Mouse (Mus musculus) cerebellum, adult 2 months (tissue): ENCODE measurements around the gene Msl3.

ENCODE experiments used
- CTCF ChIP-seq: fragments of 200-500 bp; IDR thresholded peaks from 2 replicates; pipeline ENCODE4 v1.5.1; 2011; ENCODE audit warnings: low read depth, mild to moderate bottlenecking, control low read depth, low read length, moderate library complexity, borderline replicate concordance; ENCODE audit not compliant: insufficient read depth
- POLR2A ChIP-seq: fragments of 200-500 bp; IDR thresholded peaks from 2 replicates; pipeline ENCODE4 v1.6.1; 2011; ENCODE audit warnings: low read length, control low read depth, borderline replicate concordance; ENCODE audit not compliant: insufficient read depth

GRCm38 (mm10) chrX:168647746-168648145 lies 26.0 kb downstream of the Msl3 start:
- TF ChIP-seq CTCF (no peak), POLR2A (no peak)
